Mouse (Mus musculus) CH12.LX (cell line): Measurements from ENCODE around the gene Ccnd3.

ENCODE experiments used
- CHD2 ChIP-seq: IDR thresholded peaks from 2 replicates; pipeline ENCODE4 v1.6.1; 2011; ENCODE audit warnings: low read length, improper control_type of control experiment
- CTCF ChIP-seq, 2 experiments: IDR thresholded peaks in 1 of 2; conservative IDR thresholded peaks in 1 of 2; 2 replicates each; pipeline ENCODE4 v1.5.1; 2011 to 2012; ENCODE audit warnings: low read depth in 2 of 2, low read length in 2 of 2, improper control_type of control experiment in 1 of 2, inconsistent platforms in 1 of 2, mild to moderate bottlenecking in 1 of 2, moderate library complexity in 1 of 2
- EP300 ChIP-seq: IDR thresholded peaks from 2 replicates; pipeline ENCODE4 v1.6.1; 2011; ENCODE audit warnings: low read length, improper control_type of control experiment
- ETS1 ChIP-seq: conservative IDR thresholded peaks from 2 replicates; pipeline ENCODE4 v1.6.1; 2012; ENCODE audit warnings: low read depth, mild to moderate bottlenecking, inconsistent platforms, low read length, improper control_type of control experiment, moderate library complexity
- HCFC1 ChIP-seq: IDR thresholded peaks from 2 replicates; pipeline ENCODE4 v1.6.1; 2012; ENCODE audit warnings: low read depth, mild to moderate bottlenecking, inconsistent platforms, low read length, improper control_type of control experiment
- KAT2A ChIP-seq: IDR thresholded peaks from 2 replicates; pipeline ENCODE4 v1.6.1; 2012; ENCODE audit warnings: low read length, improper control_type of control experiment, inconsistent platforms; ENCODE audit not compliant: insufficient replicate concordance
- MAFK ChIP-seq: IDR thresholded peaks from 2 replicates; pipeline ENCODE4 v1.6.1; 2011; ENCODE audit warnings: low read length, improper control_type of control experiment; ENCODE audit not compliant: insufficient replicate concordance
- MAX ChIP-seq: IDR thresholded peaks from 2 replicates; pipeline ENCODE4 v1.6.1; 2011; ENCODE audit warnings: low read length, improper control_type of control experiment
- NRF1 ChIP-seq: IDR thresholded peaks from 2 replicates; pipeline ENCODE4 v1.6.1; 2014; ENCODE audit warnings: low read depth, mild to moderate bottlenecking, inconsistent platforms, low read length, improper control_type of control experiment, moderate library complexity
- POLR2A ChIP-seq: IDR thresholded peaks from 2 replicates; pipeline ENCODE4 v1.6.1; 2011; ENCODE audit warnings: low read depth, mild to moderate bottlenecking, improper control_type of control experiment, low read length
- POLR2AphosphoS2 ChIP-seq: IDR thresholded peaks from 2 replicates; pipeline ENCODE4 v1.6.1; 2011; ENCODE audit warnings: low read depth, low read length, improper control_type of control experiment
- SMC3 ChIP-seq: IDR thresholded peaks from 2 replicates; pipeline ENCODE4 v1.6.1; 2011; ENCODE audit warnings: low read depth, low read length, improper control_type of control experiment
- TBP ChIP-seq: conservative IDR thresholded peaks from 2 replicates; pipeline ENCODE4 v1.6.1; 2011; ENCODE audit warnings: low read depth, low read length, improper control_type of control experiment
- UBTF ChIP-seq: IDR thresholded peaks from 2 replicates; pipeline ENCODE4 v1.6.1; 2012; ENCODE audit warnings: low read depth, mild to moderate bottlenecking, inconsistent platforms, low read length, improper control_type of control experiment, moderate library complexity

DNA sequence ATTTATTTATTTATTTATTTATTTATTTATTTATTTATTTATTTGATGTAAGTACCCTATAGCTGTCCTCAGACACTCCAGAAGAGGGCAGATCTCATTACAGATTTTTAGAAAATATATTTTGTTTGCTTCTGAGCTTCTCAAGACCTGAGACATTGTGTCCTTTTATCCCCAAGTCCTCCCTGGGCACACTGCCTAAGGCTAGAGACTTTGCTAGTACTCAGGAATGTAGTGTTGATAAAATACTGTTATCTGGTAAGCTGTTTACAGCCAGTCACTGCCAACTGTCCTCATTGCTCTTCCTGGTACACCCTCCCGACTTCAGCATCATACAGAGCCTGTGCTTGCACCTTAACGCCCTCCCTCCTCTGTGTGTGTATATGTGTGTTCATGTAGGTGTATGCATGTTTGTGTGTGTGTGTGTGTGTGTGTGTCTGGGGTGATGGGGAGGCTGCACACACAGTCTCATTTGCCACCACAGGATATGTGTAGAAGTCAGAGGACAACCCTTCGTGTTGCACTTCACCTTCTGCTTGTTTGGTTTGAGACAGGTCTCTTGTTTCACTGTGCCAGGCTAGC, 45.4 kb upstream of the Ccnd3 start:
- TF ChIP-seq CTCF (conservative IDR thresholded peaks at IDR 0.05 in 1 of 2, IDR thresholded peaks at IDR 0.05 in 1 of 2; ENCODE audit: low read depth in 2 of 2, low read length in 2 of 2): no peak
- TF ChIP-seq EP300: no peak
- no peak for TF ChIP-seq HCFC1
- no peak for TF ChIP-seq UBTF
- TF ChIP-seq POLR2A: no peak
- TF ChIP-seq NRF1: no peak
- no peak for TF ChIP-seq MAFK
- no peak for TF ChIP-seq SMC3
- TF ChIP-seq ETS1: no peak
- TF ChIP-seq POLR2AphosphoS2: no peak
- no peak for TF ChIP-seq CHD2
- TF ChIP-seq KAT2A: no peak
- no peak for TF ChIP-seq TBP
- TF ChIP-seq MAX: no peak
